Mouse (Mus musculus) kidney, embryonic 16.5 days (tissue): ENCODE measurements around the gene Hist2h4. TPM values are rescaled to one million over a fixed set of nuclear protein-coding genes. Genes with fewer than 3 reads are reported as not detected.

Source experiments
- microRNA-seq: library from miRNA; unstranded; fragments of <30 nt; microRNA quantifications from one replicate; pipeline ENCODE4, GENCODE M21; 2016
- polyA plus RNA-seq: library from polyadenylated mRNA; unstranded; fragments of >200 nt; fragmentation: Nextera tagmentation; extraction: Ambion mirVana; gene quantifications from 2 replicates; pipeline ENCODE4 v1.2.1, GENCODE M21; 2015

Hist2h4 gene
- polyA plus RNA-seq, 1 experiment from 2014 or later: 10.8 TPM

Small RNA genes within 50 kb of the gene (microRNA-seq; reads per million reads assigned to microRNA genes)
- gene Gm44492: not detected
- gene Gm47311: not detected
- not detected for gene Gm47313

Other genes with a start within 250 kb of the Hist2h4 start
- gene Vps45, start 204.8 kb downstream of the Hist2h4 start, polyA plus RNA-seq: 34.9 and 37.0 TPM in 2 replicates
- gene Otud7b, start 158.8 kb downstream of the Hist2h4 start, polyA plus RNA-seq: 14.9 and 18.1 TPM in 2 replicates
- 26.3 and 30.8 TPM in 2 replicates for gene Mtmr11, start 101.3 kb downstream of the Hist2h4 start, polyA plus RNA-seq
- 186 and 199 TPM in 2 replicates for gene Sf3b4, start 91.0 kb downstream of the Hist2h4 start, polyA plus RNA-seq
- 5.1 TPM in 2 replicates for gene Sv2a, start 82.2 kb downstream of the Hist2h4 start, polyA plus RNA-seq
- gene Bola1, start 43.6 kb downstream of the Hist2h4 start, polyA plus RNA-seq: 50.1 and 51.3 TPM in 2 replicates
- 0.87 TPM in 1 of 2 replicates, not detected in the other for gene Hist2h2ab, start 43.4 kb downstream of the Hist2h4 start, polyA plus RNA-seq
- gene Hist2h2ac, start 42.4 kb downstream of the Hist2h4 start, polyA plus RNA-seq: 7.0 and 7.5 TPM in 2 replicates
- 11.1 and 16.9 TPM in 2 replicates for gene Hist2h2be, start 42.2 kb downstream of the Hist2h4 start, polyA plus RNA-seq
- gene Hist2h3c2, start 24.2 kb downstream of the Hist2h4 start, polyA plus RNA-seq: 3.1 and 3.7 TPM in 2 replicates
- 46.3 and 49.3 TPM in 2 replicates for gene Hist2h2aa2, start 23.0 kb downstream of the Hist2h4 start, polyA plus RNA-seq
- 12.9 and 14.2 TPM in 2 replicates for gene Hist2h2aa1, start 17.8 kb downstream of the Hist2h4 start, polyA plus RNA-seq
- gene Hist2h3c1, start 16.6 kb downstream of the Hist2h4 start, polyA plus RNA-seq: 0.24 and 1.1 TPM in 2 replicates
- gene Hist2h3b, start 5.3 kb upstream of the Hist2h4 start, polyA plus RNA-seq: 35.4 and 45.1 TPM in 2 replicates
- gene Hist2h2bb, start 6.4 kb upstream of the Hist2h4 start, polyA plus RNA-seq: 14.8 TPM in 2 replicates
- 1.9 and 2.7 TPM in 2 replicates for gene Fcgr1, start 30.7 kb upstream of the Hist2h4 start, polyA plus RNA-seq
- gene BC107364, start 189.0 kb upstream of the Hist2h4 start, polyA plus RNA-seq: 0.25 TPM in 1 of 2 replicates, not detected in the other